Mouse (Mus musculus): ENCODE data around the gene Lypd4. TPM values are rescaled to one million over a fixed set of nuclear protein-coding genes. Genes with fewer than 3 reads are reported as not detected.
"Not testable (repeated sequence)": the region's sequence is repeated elsewhere in the genome, so short reads cannot be mapped to it uniquely, and the experiment has no call there.

The Lypd4 gene
- polyA plus RNA-seq, 1 experiment from 2014 or later, result not detected

DNA sequence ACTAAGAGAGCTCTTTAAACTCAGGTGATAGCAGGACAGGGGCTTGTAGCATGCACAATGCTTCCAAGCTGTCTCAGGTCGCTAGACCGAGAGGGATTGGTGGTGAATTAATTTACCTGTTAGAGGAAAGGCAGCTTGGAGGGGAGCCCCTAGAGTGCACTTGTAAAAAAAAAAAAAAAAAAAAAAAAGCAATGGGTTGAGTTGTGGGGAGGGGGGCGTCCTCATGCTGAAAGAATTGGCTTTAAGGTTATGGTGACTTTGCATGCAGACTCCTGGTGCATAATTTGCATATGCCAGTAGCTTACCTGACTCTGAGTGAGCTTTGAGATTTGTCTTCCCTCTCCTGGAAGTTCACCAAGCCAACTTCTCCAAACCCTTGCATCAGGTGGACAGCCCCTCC lies 29.4 kb downstream of the Lypd4 start:
- H3K4me1 ChIP-seq, result peaks cover 2% of the 10 kb centered on the region; the same call in 1 of the 2 replicates
- no peak overlapping the region for H3K4me3 ChIP-seq
- ATAC-seq (ENCODE audit: low FRiP score), result no peak
- WGBS, result 54% methylated on average over 3 of the region's 3 CpGs
- H3K27ac ChIP-seq, result no peak overlapping the region
- H3K9ac ChIP-seq, result no peak overlapping the region
- H3K9me3 ChIP-seq (replicated peaks), result no peaks in the 10 kb centered on the region
- no peak overlapping the region for H3K4me2 ChIP-seq (replicated peaks)
- H3K36me3 ChIP-seq, result no peaks in the 10 kb centered on the region
- H3K27me3 ChIP-seq, result no peaks in the 10 kb centered on the region

DNA sequence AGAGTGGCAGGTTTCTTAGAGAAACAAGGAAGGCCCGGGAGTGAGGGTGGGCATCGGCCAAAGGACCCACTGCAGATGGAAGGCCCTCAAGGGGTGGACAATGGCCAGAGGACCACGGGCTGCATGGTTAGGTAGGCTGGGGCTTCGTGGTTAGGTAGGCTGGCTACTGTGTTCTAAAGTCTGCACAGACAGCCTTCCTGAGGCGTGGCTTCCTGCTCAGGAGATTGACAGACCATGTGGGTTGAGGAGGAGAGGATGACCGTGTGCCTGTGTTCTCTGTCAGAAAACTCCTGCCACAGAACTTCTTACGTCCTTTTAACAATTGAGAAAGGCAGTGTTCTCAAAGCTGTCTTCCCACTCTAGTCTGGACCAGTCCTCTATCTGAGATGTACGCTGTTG lies 30.3 kb downstream of the Lypd4 start:
- peaks cover 2% of the 10 kb centered on the region; the same call in 1 of the 2 replicates for H3K4me1 ChIP-seq
- WGBS, result 74% methylated on average over 8 of the region's 8 CpGs
- H3K27ac ChIP-seq, result no peak overlapping the region
- no peaks in the 10 kb centered on the region for H3K36me3 ChIP-seq
- H3K4me2 ChIP-seq (replicated peaks), result no peak overlapping the region
- no peak overlapping the region for H3K4me3 ChIP-seq
- H3K9ac ChIP-seq, result no peak overlapping the region
- no peak for ATAC-seq (ENCODE audit: low FRiP score)
- H3K27me3 ChIP-seq, result no peaks in the 10 kb centered on the region
- H3K9me3 ChIP-seq (replicated peaks), result no peaks in the 10 kb centered on the region

DNA sequence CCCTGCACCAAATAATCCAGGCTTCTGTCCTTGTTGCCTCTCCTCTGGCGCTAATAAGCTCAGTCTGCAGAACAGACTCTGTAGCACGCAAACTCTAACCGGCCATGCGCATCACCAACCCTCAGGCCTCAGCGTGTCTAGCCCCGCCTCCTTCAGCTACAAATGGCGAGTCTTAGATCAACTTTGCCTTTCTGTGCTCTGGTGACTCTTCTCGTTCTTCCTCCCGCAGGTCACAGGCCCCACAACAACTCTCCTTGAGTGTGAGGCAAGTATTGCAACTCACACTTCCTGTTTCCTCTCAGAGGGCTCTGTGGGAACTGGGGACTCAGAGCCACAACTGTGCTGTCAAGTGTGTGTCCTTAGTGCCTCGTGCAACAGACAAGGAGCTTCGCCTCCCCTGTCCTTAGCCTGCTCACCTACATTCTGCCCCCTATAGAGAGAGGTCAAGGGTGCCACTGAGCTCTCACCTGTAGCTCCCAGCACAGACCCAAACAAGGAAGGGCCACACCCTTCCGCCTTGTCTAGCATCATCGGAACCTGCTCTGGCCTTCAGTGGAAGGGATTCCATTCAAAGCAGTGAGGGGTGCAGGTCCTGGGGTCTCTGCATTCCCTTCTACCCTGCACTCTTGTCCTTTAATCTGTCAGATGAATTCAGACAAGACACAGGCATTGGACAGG lies 30.9 kb downstream of the Lypd4 start:
- not testable (repeated sequence) for H3K27me3 ChIP-seq; H3K27ac ChIP-seq; H3K4me2 ChIP-seq (replicated peaks); H3K9ac ChIP-seq; H3K4me3 ChIP-seq; H3K9me3 ChIP-seq (replicated peaks); H3K36me3 ChIP-seq; H3K4me1 ChIP-seq; ATAC-seq (ENCODE audit: low FRiP score)
- WGBS, result 66% methylated on average over 13 of the region's 13 CpGs

DNA sequence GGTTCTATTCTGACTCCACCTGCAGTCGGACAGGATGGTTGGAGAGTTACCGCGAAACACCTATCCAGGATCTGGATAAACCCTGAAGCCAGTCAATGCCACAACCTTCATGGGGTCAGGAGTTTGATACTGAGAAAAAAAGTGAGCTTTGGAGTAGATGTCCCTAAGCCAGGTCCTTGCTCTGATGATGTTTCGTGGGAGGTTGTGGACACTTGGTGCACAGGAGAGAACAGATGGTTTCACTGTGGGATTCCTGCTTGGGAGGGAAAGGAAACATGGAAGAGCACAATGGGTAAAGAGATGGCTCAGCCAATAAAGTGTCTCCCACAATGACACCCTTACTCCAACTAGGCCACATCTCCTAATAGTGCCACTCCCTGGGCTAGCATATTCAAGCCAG lies 42.6 kb downstream of the Lypd4 start:
- H3K4me2 ChIP-seq (replicated peaks), result no peak overlapping the region
- no peaks in the 10 kb centered on the region for H3K4me1 ChIP-seq
- no peak overlapping the region for H3K4me3 ChIP-seq
- H3K9me3 ChIP-seq (replicated peaks), result no peaks in the 10 kb centered on the region
- no peaks in the 10 kb centered on the region for H3K36me3 ChIP-seq
- no peak overlapping the region for H3K9ac ChIP-seq
- no peak overlapping the region for H3K27ac ChIP-seq
- ATAC-seq (ENCODE audit: low FRiP score), result no peak
- no peaks in the 10 kb centered on the region for H3K27me3 ChIP-seq
- WGBS, result 91% methylated on average over 4 of the region's 4 CpGs

DNA sequence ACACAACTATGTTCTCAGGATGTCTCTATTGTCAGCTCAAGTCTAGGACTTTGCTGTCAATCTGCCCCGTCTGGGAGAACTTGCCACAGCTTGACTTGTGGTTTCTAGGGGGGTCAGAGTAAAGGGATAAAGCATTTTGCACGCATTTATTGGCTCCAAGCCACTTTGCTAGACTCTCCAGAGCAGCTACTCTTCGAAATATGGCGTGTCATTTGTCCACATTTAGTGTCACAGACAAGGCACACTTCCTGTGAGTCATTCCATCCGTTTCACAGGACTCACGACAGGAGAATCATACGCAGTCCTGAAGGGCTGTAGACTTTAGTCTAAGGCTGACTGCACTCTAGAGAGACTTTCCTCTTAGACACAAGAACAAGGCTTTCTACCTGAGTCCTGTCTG lies 45.3 kb downstream of the Lypd4 start:
- no peaks in the 10 kb centered on the region for H3K27me3 ChIP-seq

DNA sequence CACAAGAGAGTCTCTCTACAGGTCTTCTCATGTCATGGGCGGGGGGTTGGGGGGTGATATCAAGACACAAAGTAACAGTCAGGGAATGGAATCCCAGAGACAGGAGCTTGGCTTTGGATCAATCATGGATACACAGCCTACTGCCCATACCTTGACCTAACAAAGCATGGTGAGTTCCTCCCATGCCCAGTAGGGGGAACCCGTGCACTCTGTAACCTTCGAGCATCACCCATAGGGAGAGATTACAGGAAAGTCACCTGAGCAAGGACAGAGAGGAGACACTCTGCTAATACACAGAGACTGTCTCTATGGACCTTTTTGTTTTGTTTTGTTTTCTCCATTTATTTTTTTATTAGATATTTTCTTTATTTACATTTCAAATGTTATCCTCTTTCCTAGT lies 52.2 kb downstream of the Lypd4 start:
- Histone ChIP-seq H3K9ac (no peak overlapping the region), H3K4me1 (no peaks in the 10 kb centered on the region), H3K9me3 (replicated peaks) (no peaks in the 10 kb centered on the region), H3K36me3 (no peaks in the 10 kb centered on the region), H3K27ac (no peak overlapping the region), H3K27me3 (no peaks in the 10 kb centered on the region; the same call in 1 of the 2 replicates), H3K4me3 (no peak overlapping the region), H3K4me2 (replicated peaks) (no peak overlapping the region)
- 2% methylated on average over 3 of the region's 3 CpGs for WGBS
- peak; percentile 68; the same call in 1 of the 2 replicates for ATAC-seq (ENCODE audit: low FRiP score)

More for the DNA sequence above, 45.3 kb downstream of the Lypd4 start:
- H3K9me3 ChIP-seq (replicated peaks), result no peaks in the 10 kb centered on the region
- H3K36me3 ChIP-seq, result no peaks in the 10 kb centered on the region
- H3K4me2 ChIP-seq (replicated peaks), result no peak overlapping the region
- H3K4me1 ChIP-seq, result no peaks in the 10 kb centered on the region
- ATAC-seq (ENCODE audit: low FRiP score), result no peak
- no peak overlapping the region for H3K27ac ChIP-seq
- H3K4me3 ChIP-seq, result no peak overlapping the region
- no peak overlapping the region for H3K9ac ChIP-seq
- 76% methylated on average over 7 of the region's 7 CpGs for WGBS

Other genes starting within 250 kb of the Lypd4 start
- gene Lypd3, start 233.4 kb downstream of the Lypd4 start, polyA plus RNA-seq (2016; fragmentation: Nextera tagmentation; extraction: Ambion mirVana), result 1.3 and 1.5 TPM in 2 replicates
- not detected in 2 replicates for gene Tex101, start 193.3 kb downstream of the Lypd4 start, polyA plus RNA-seq (2016; fragmentation: Nextera tagmentation; extraction: Ambion mirVana)
- gene BC049730, start 160.7 kb downstream of the Lypd4 start, polyA plus RNA-seq (2016; fragmentation: Nextera tagmentation; extraction: Ambion mirVana), result not detected in 2 replicates
- not detected in 2 replicates for gene Gm4763, start 143.0 kb downstream of the Lypd4 start, polyA plus RNA-seq (2016; fragmentation: Nextera tagmentation; extraction: Ambion mirVana)
- gene Cd177, start 109.6 kb downstream of the Lypd4 start, polyA plus RNA-seq (2016; fragmentation: Nextera tagmentation; extraction: Ambion mirVana), result 0.23 and 0.39 TPM in 2 replicates
- not detected in 2 replicates for gene Ceacam10, start 92.7 kb downstream of the Lypd4 start, polyA plus RNA-seq (2016; fragmentation: Nextera tagmentation; extraction: Ambion mirVana)
- gene Gm9844, start 7.7 kb downstream of the Lypd4 start, polyA plus RNA-seq (2016; fragmentation: Nextera tagmentation; extraction: Ambion mirVana), result 28.6 and 37.8 TPM in 2 replicates
- 0.27 TPM in 1 of 2 replicates, not detected in the other for gene Dmrtc2, start 116 bp upstream of the Lypd4 start, polyA plus RNA-seq (2016; fragmentation: Nextera tagmentation; extraction: Ambion mirVana)
- gene Rps19, start 14.4 kb upstream of the Lypd4 start, polyA plus RNA-seq (2016; fragmentation: Nextera tagmentation; extraction: Ambion mirVana), result 1,212 and 1,459 TPM in 2 replicates
- gene Cd79a, start 27.4 kb upstream of the Lypd4 start, polyA plus RNA-seq (2016; fragmentation: Nextera tagmentation; extraction: Ambion mirVana), result 0.23 and 0.36 TPM in 2 replicates
- 91.2 and 91.8 TPM in 2 replicates for gene Arhgef1, start 33.0 kb upstream of the Lypd4 start, polyA plus RNA-seq (2016; fragmentation: Nextera tagmentation; extraction: Ambion mirVana)
- gene Gm4881, start 74.6 kb upstream of the Lypd4 start, polyA plus RNA-seq (2016; fragmentation: Nextera tagmentation; extraction: Ambion mirVana), result 9.4 and 13.8 TPM in 2 replicates
- gene Rabac1, start 102.8 kb upstream of the Lypd4 start, polyA plus RNA-seq (2016; fragmentation: Nextera tagmentation; extraction: Ambion mirVana), result 122 and 138 TPM in 2 replicates
- gene Atp1a3, start 136.0 kb upstream of the Lypd4 start, polyA plus RNA-seq (2016; fragmentation: Nextera tagmentation; extraction: Ambion mirVana), result 110 and 121 TPM in 2 replicates
- gene Grik5, start 202.4 kb upstream of the Lypd4 start, polyA plus RNA-seq (2016; fragmentation: Nextera tagmentation; extraction: Ambion mirVana), result 16.5 and 17.1 TPM in 2 replicates
- 39.8 and 40.8 TPM in 2 replicates for gene Zfp574, start 202.6 kb upstream of the Lypd4 start, polyA plus RNA-seq (2016; fragmentation: Nextera tagmentation; extraction: Ambion mirVana)

Data from hindbrain, embryonic 12.5 days (tissue).